Mouse (Mus musculus): Measurements from ENCODE around the gene Catsper4.
"Not testable (repeated sequence)": the region's sequence is repeated elsewhere in the genome, so short reads cannot be mapped to it uniquely, and the experiment has no call there.

The Catsper4 gene

GRCm38 (mm10) chr4:134227194-134227593, at the start of gene Catsper4:
Catsper4 (minus strand) TSS chr4:134227383.
- peak; percentile 44 for DNase-seq

GRCm38 (mm10) chr4:134273417-134274345, 46.5 kb upstream of the Catsper4 start:
- DNase-seq, result no peak

GRCm38 (mm10) chr4:134272731-134273416, 45.7 kb upstream of the Catsper4 start:
- no peak for DNase-seq

GRCm38 (mm10) chr4:134271979-134272378, 44.8 kb upstream of the Catsper4 start:
- DNase-seq, result no peak

- DNase-seq, result not testable (repeated sequence)
Measured at GRCm38 (mm10) chr4:134269622-134270021, 42.4 kb upstream of the Catsper4 start.

- no peak for DNase-seq
Measured at GRCm38 (mm10) chr4:134268102-134268655, 41.0 kb upstream of the Catsper4 start.

- DNase-seq, result no peak
Measured at GRCm38 (mm10) chr4:134265860-134266585, 38.8 kb upstream of the Catsper4 start.

GRCm38 (mm10) chr4:134263191-134263590, 36.0 kb upstream of the Catsper4 start:
- peak; percentile 75 for DNase-seq

- DNase-seq, result no peak
Measured at GRCm38 (mm10) chr4:134258354-134258753, 31.2 kb upstream of the Catsper4 start.

- DNase-seq, result no peak
Measured at GRCm38 (mm10) chr4:134257198-134258009, 30.2 kb upstream of the Catsper4 start.

GRCm38 (mm10) chr4:134256407-134257197, 29.4 kb upstream of the Catsper4 start:
- DNase-seq, result peak; percentile 47

GRCm38 (mm10) chr4:134255854-134256253, 28.7 kb upstream of the Catsper4 start:
- DNase-seq, result peak; percentile 24

- no peak for DNase-seq
Measured at GRCm38 (mm10) chr4:134254835-134255234, 27.7 kb upstream of the Catsper4 start.

- DNase-seq, result peak; percentile 64
Measured at GRCm38 (mm10) chr4:134253722-134254324, 26.6 kb upstream of the Catsper4 start, which contains the start of gene Grrp1. Grrp1 (minus strand) TSS chr4:134254106.

- DNase-seq, result no peak
Measured at GRCm38 (mm10) chr4:134252911-134253721, 25.9 kb upstream of the Catsper4 start.

- peak; percentile 44 for DNase-seq
Measured at GRCm38 (mm10) chr4:134252131-134252910, 25.1 kb upstream of the Catsper4 start.

- DNase-seq, result peak; percentile 74
Measured at GRCm38 (mm10) chr4:134251241-134252130, 24.3 kb upstream of the Catsper4 start.

GRCm38 (mm10) chr4:134250930-134251240, 23.7 kb upstream of the Catsper4 start:
- no peak for DNase-seq
